22 mouse cellular contexts compared by ENCODE assay signal in genomic region chr2:154192141-154192540, GRCm38 (mm10). TPM values are rescaled to one million over a fixed set of nuclear protein-coding genes. Genes with fewer than 3 reads are reported as not detected.
"Had no signal": no experiment of that assay in that cellular context is flagged by ENCODE, and none has a peak within 500 bp of the region (broad histone marks: within the 10 kb centered on the region; RNA-seq: fewer than 3 reads in every experiment).

No protein-coding gene starts in this region.

- DNase-seq: kidney, postnatal 10 days; kidney, postnatal 4 days; left cerebral cortex, postnatal 4 days; lung, adult 2 months; lung, postnatal 36 days; right cerebral cortex, postnatal 14 days; thymus, postnatal 36 days had no signal

- H3K27me3 ChIP-seq: limb, embryonic 13.5 days; midbrain, embryonic 13.5 days; stomach, embryonic 15.5 days had no signal

- H3K9ac ChIP-seq: limb, embryonic 13.5 days; liver, embryonic 14.5 days; midbrain, embryonic 13.5 days; stomach, embryonic 15.5 days had no signal

- H3K4me3 ChIP-seq: layer of hippocampus, adult 2 months; limb, embryonic 13.5 days; midbrain, embryonic 13.5 days had no signal

- H3K4me1 ChIP-seq: limb, embryonic 13.5 days; midbrain, embryonic 13.5 days; stomach, embryonic 15.5 days had no signal

- H3K9me3 ChIP-seq: limb, embryonic 13.5 days; midbrain, embryonic 13.5 days; stomach, embryonic 15.5 days had no signal

- H3K36me3 ChIP-seq: limb, embryonic 13.5 days; midbrain, embryonic 13.5 days; stomach, embryonic 15.5 days had no signal

- H3K27ac ChIP-seq: layer of hippocampus, adult 2 months; limb, embryonic 13.5 days; liver, embryonic 14.5 days; midbrain, embryonic 13.5 days; stomach, embryonic 15.5 days had no signal

- H3K4me2 ChIP-seq: limb, embryonic 13.5 days; midbrain, embryonic 13.5 days had no signal

- ATAC-seq: lung, postnatal 0 days; midbrain, embryonic 13.5 days had no signal

RNA-seq across cellular contexts. Expression of gene Bpifb1, which starts 1.5 kb away (rescaled TPM):
- total RNA-seq: liver, adult 2 months; megakaryocyte progenitor cell, adult 5-6 weeks had no signal
- polyA plus RNA-seq: kidney, embryonic 14.5 days; limb, embryonic 13.5 days; liver, adult 2 months; neural tube, embryonic 14.5 days; spleen, adult 2 months had no signal

RNA-seq across cellular contexts. Expression of gene Bpifa5, which starts 29.7 kb away (rescaled TPM):
- total RNA-seq: layer of hippocampus, adult 2 months; layer of hippocampus, postnatal 10 days; left cerebral cortex, adult 18-20 months; left cerebral cortex, postnatal 10 days; left cerebral cortex, postnatal 4 days; liver, adult 2 months; megakaryocyte progenitor cell, adult 5-6 weeks; midbrain, postnatal 0 days had no signal
- polyA plus RNA-seq: kidney, embryonic 14.5 days; limb, embryonic 13.5 days; liver, adult 2 months; liver, embryonic 14.5 days; lung, postnatal 0 days; midbrain, embryonic 13.5 days; midbrain, postnatal 0 days; neural tube, embryonic 14.5 days; spleen, adult 2 months; stomach, embryonic 15.5 days had no signal

RNA-seq across cellular contexts. Expression of gene Bpifb5, which starts 31.4 kb away (rescaled TPM):
- total RNA-seq: layer of hippocampus, adult 2 months; left cerebral cortex, adult 18-20 months; liver, adult 2 months had no signal
- polyA plus RNA-seq: liver, adult 2 months; liver, embryonic 14.5 days; midbrain, embryonic 13.5 days had no signal

RNA-seq across cellular contexts. Expression of gene Bpifa1, which starts 49.5 kb away (rescaled TPM):
- total RNA-seq: layer of hippocampus, adult 2 months; layer of hippocampus, postnatal 10 days; left cerebral cortex, adult 18-20 months; left cerebral cortex, postnatal 10 days; left cerebral cortex, postnatal 4 days; liver, adult 2 months; megakaryocyte progenitor cell, adult 5-6 weeks had no signal
- polyA plus RNA-seq: kidney, embryonic 14.5 days; limb, embryonic 13.5 days; liver, adult 2 months; midbrain, embryonic 13.5 days; neural tube, embryonic 14.5 days; spleen, adult 2 months; stomach, embryonic 15.5 days had no signal
